Mouse (Mus musculus): ENCODE results near the gene Ctdspl.

DNA sequence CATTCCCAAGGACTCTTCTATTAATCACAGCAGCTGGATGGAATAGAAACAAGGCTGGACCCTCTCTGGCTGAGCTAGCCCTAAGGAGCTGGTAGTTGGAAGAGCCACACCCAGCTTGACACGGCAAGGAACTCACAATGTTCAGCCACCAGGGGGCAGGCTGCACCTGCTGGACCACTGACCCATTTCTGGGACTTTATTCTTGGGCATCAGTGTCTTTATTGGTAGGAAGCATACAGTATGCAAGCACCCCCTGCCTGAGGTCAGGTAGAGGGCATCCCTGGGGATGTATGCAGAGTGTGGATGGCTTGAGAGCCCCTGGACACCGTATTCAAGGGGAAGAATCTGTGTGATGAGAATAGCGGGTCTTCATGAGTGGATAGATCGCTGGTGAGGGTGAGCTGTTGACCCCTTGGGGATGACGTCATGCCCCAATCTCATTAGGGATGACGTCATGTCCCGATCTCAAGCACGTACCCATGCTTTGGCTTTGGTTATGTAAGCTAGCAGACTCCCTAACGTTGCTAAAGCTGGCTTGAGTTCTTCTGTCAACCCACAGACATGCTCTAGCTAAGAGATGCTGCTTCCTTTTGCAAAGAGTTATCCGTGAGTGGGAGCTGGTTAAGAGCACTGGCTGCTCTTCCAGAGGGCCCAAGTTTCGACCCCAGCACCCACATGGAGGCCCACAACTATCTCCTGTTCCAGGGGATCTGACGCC lies 5.3 kb upstream of the Ctdspl start:
- TF ChIP-seq POLR2A (IDR thresholded peaks at IDR 0.05; ENCODE audit: borderline replicate concordance, extremely low read depth, low read depth, low read length) (peak; percentile 4; the same call in 1 of the 2 replicates), CTCF (IDR thresholded peaks at IDR 0.05; ENCODE audit: insufficient read depth, low read length) (peak; percentile 96)

Data from lung, adult 2 months (tissue).